Mouse (Mus musculus) lung, postnatal 0 days (tissue): Measurements from ENCODE around the gene Gnaq. TPM values are rescaled to one million over a fixed set of nuclear protein-coding genes. Genes with fewer than 3 reads are reported as not detected.

Experiments
- ATAC-seq: fragments of 200-750 bp; cut with Nextera tagmentation; 2 replicates; pipeline ENCODE4 v1.8.0; 2017; ENCODE audit warnings: moderate library complexity
- DNase-seq: peaks from one replicate; pipeline ENCODE4 v3.0.0-alpha.2; 2016; ENCODE audit warnings: low spot score
- H3K27ac ChIP-seq: fragments of 300-500 bp; sonication (generic); 2 replicates; pipeline ENCODE4 v1.5.1; 2014; ENCODE audit warnings: antibody characterized with exemption, mild to moderate bottlenecking, low read length, mixed read lengths
- H3K27me3 ChIP-seq: fragments of 300-500 bp; sonication (generic); replicated peaks from 2 replicates; pipeline ENCODE4 v1.6.1; 2014; ENCODE audit warnings: low read length, mixed read lengths; ENCODE audit not compliant: insufficient read depth
- H3K36me3 ChIP-seq: fragments of 300-500 bp; sonication (generic); 2 replicates; pipeline ENCODE4 v1.6.1; 2014; ENCODE audit warnings: low read length, mixed read lengths; ENCODE audit not compliant: insufficient read depth
- H3K4me1 ChIP-seq: fragments of 300-500 bp; sonication (generic); 2 replicates; pipeline ENCODE4 v1.6.1; 2014; ENCODE audit warnings: antibody characterized with exemption, low read depth, low read length, mixed read lengths; ENCODE audit not compliant: insufficient read depth
- H3K4me2 ChIP-seq: fragments of 300-500 bp; sonication (generic); replicated peaks from 2 replicates; pipeline ENCODE4 v1.6.1; 2014; ENCODE audit warnings: low read depth, mild to moderate bottlenecking, low read length, moderate library complexity, mixed read lengths
- H3K4me3 ChIP-seq: fragments of 300-500 bp; sonication (generic); 2 replicates; pipeline ENCODE4 v1.5.1; 2014; ENCODE audit warnings: low read depth, low read length
- H3K9ac ChIP-seq: fragments of 300-500 bp; sonication (generic); replicated peaks from 2 replicates; pipeline ENCODE4 v1.6.1; 2014; ENCODE audit warnings: low read depth, mild to moderate bottlenecking
- H3K9me3 ChIP-seq: fragments of 300-500 bp; sonication (generic); 2 replicates; pipeline ENCODE4 v1.6.1; 2016; ENCODE audit warnings: low read length, mixed read lengths
- CTCF ChIP-seq: IDR thresholded peaks from 2 replicates; pipeline ENCODE4 v1.5.1; 2016; ENCODE audit warnings: antibody characterized with exemption, mild to moderate bottlenecking
- EP300 ChIP-seq: IDR thresholded peaks from 2 replicates; pipeline ENCODE4 v1.6.1; 2016; ENCODE audit warnings: antibody characterized with exemption, mild to moderate bottlenecking, control low read depth
- whole genome bisulfite sequencing: fragments of 180-500 bp; shearing (Covaris S2); extraction: QIAGEN DNeasy Blood & Tissue Kit; methylation state at CpG from one replicate; pipeline ENCODE4 v1.1.7; 2014; 5-methylcytosine and 5-hydroxymethylcytosine counted together
- polyA plus RNA-seq: library from polyadenylated mRNA; unstranded; fragments of >200 nt; fragmentation: Nextera tagmentation; extraction: Ambion mirVana; gene quantifications from 2 replicates; pipeline ENCODE4 v1.2.1, GENCODE M21; 2015

Gene Gnaq
- polyA plus RNA-seq, 1 experiment from 2014 or later, result 27.6 TPM

DNA sequence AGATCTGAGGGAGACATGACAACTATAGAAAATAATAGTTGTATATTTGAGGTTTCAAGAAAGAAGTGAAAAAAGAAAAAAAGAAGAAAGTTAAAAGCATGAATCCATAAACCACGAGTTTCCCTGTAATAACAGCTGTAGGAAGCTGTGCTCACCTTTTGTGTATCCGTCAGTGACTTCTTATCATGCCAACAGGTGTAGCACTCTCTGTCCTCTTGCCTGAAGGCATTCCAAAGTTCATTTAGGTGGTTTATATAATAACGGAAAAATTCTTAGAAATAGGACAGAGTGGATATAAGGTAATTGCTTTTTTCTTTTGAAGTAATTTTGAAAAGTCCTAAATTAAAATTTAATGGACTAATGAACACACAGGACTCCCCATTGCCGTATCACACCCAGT, 147.6 kb downstream of the Gnaq start:
- Histone ChIP-seq H3K4me2 (no peak overlapping the region), H3K4me1 (no peaks in the 10 kb centered on the region), H3K36me3 (no peaks in the 10 kb centered on the region), H3K27ac (no peak overlapping the region), H3K9me3 (no peaks in the 10 kb centered on the region), H3K27me3 (no peaks in the 10 kb centered on the region), H3K9ac (no peak overlapping the region), H3K4me3 (no peak overlapping the region)
- ATAC-seq, result no peak
- DNase-seq, result no peak
- TF ChIP-seq EP300 (no peak), CTCF (no peak)
- WGBS, result 73% methylated on average over 4 of the region's 4 CpGs

DNA sequence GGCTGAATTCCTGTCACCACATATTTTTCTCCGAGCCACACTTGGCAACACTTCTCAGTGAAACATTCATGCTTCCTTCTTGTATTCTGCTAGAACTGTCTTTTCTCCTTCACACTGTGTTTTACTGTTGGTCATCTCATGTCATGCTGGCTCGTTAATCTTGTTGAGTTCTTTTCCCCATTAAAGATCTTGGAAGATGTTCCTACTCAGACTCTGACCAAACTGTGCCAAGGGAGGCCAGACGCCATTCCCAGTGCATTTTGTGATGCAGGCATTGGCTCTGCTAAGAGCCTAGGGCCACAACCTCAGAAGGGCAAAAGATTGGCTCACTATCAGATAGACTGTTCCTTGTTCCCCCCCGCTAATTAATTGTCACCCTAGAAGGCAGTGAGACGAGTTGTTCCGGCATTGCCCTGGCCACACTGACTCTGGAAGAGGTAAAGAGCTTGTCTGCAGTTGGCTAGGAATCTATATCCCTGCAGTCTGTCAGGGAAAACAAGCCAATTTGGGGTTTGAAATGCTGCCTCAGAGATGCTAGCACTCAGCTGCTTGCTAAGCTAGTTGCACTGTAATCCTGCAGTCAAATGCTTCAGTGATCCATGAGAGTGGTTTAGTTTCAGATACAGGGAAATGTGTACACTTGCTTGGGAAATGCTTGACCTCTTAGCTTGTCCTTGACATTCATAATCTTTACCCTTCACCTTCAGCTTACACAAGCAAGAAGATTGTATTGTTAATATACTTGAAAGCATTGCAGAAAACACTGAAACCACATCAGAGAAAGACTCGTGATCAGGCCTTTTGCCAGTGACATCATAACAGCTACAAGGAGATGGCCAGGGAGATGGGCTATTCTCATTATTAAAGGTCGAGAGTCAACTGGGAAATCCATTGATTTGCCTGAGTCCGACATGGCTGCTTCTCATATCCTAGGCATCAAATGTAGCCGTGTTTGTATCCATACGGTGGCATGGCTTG, 152.7 kb downstream of the Gnaq start:
- no peak for DNase-seq
- 0 out of 2 replicates have a peak, but pooled peaks cover 6% of the 10 kb centered on the region for H3K4me1 ChIP-seq
- WGBS, result 75% methylated on average over 11 of the region's 11 CpGs
- H3K27me3 ChIP-seq, result no peaks in the 10 kb centered on the region
- no peak for ATAC-seq
- H3K9me3 ChIP-seq, result no peaks in the 10 kb centered on the region
- H3K4me3 ChIP-seq, result no peak overlapping the region
- no peak overlapping the region for H3K4me2 ChIP-seq
- no peak overlapping the region for H3K9ac ChIP-seq
- H3K27ac ChIP-seq, result no peak overlapping the region
- TF ChIP-seq CTCF (no peak), EP300 (no peak)
- H3K36me3 ChIP-seq, result no peaks in the 10 kb centered on the region

GRCm38 (mm10) chr19:16286451-16287175, 154.0 kb downstream of the Gnaq start:
- H3K4me2 ChIP-seq, result no peak overlapping the region
- no peak overlapping the region for H3K4me3 ChIP-seq
- no peak overlapping the region for H3K9ac ChIP-seq
- H3K36me3 ChIP-seq, result no peaks in the 10 kb centered on the region
- WGBS, result 30% methylated on average over 10 of the region's 10 CpGs
- no peaks in the 10 kb centered on the region for H3K27me3 ChIP-seq
- peak; percentile 43 for DNase-seq
- peak; percentile 47; the same call in 1 of the 2 replicates for TF ChIP-seq EP300
- no peak for TF ChIP-seq CTCF
- no peaks in the 10 kb centered on the region for H3K9me3 ChIP-seq
- H3K27ac ChIP-seq, result no peak overlapping the region
- 0 out of 2 replicates have a peak, but pooled peaks cover 6% of the 10 kb centered on the region for H3K4me1 ChIP-seq
- ATAC-seq, result peak; percentile 78

- Histone ChIP-seq H3K4me2 (no peak overlapping the region), H3K9me3 (no peaks in the 10 kb centered on the region), H3K27me3 (no peaks in the 10 kb centered on the region), H3K36me3 (no peaks in the 10 kb centered on the region), H3K4me3 (no peak overlapping the region), H3K9ac (no peak overlapping the region), H3K4me1 (0 out of 2 replicates have a peak, but pooled peaks cover 6% of the 10 kb centered on the region), H3K27ac (no peak overlapping the region)
- TF ChIP-seq EP300 (no peak), CTCF (no peak)
- no peak for DNase-seq
- no peak for ATAC-seq
- WGBS, result 74% methylated on average over 4 of the region's 4 CpGs
These were observed 154.7 kb downstream of the Gnaq start for GRCm38 (mm10) chr19:16287307-16287706.

DNA sequence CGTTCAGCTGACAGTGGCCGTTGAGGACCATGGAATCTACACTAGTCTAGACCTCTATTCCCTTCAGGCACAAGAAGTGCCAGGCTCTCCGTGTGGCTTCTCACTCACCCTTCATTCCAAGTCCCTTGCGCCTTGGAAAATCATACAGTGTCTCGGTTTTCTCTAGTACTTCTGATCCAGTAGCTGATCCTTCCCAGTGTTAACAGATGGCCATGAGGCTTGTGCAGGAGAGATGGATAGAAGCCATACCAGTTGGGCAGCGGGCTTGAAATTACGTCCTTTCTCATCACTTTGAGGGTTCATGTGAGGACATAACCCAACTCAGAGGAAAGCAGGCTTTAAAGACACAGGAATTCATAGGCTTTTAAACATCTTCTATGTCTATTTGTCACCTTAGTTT, 155.3 kb downstream of the Gnaq start:
- 90% methylated on average over 7 of the region's 7 CpGs for WGBS
- Histone ChIP-seq H3K4me2 (no peak overlapping the region), H3K9me3 (no peaks in the 10 kb centered on the region), H3K27ac (no peak overlapping the region), H3K36me3 (no peaks in the 10 kb centered on the region), H3K4me3 (no peak overlapping the region), H3K9ac (no peak overlapping the region), H3K27me3 (no peaks in the 10 kb centered on the region), H3K4me1 (0 out of 2 replicates have a peak, but pooled peaks cover 6% of the 10 kb centered on the region)
- ATAC-seq (no peak), DNase-seq (no peak)
- TF ChIP-seq CTCF (no peak), EP300 (no peak)

DNA sequence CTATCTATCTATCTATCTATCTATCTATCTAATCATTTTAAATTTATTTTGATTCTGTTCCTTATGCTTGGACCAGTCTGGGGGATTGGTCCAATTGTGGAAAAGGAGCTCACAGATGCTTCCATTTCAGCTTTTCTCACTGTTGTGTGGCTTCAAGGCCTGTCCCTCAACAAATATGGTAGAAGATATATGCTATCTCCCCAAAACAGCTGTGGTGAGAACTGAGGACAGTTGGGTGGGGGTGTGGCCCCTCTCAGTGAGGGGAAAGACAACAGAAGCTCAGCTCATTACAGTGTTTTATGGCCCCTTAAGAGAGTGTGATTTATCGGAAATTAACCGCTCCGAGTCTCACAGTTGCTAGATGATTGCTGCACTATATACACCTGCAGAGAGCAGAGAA, 158.5 kb downstream of the Gnaq start:
- DNase-seq (no peak), ATAC-seq (no peak)
- Histone ChIP-seq H3K36me3 (no peaks in the 10 kb centered on the region), H3K9ac (no peak overlapping the region), H3K4me1 (0 out of 2 replicates have a peak, but pooled peaks cover 6% of the 10 kb centered on the region), H3K27ac (no peak overlapping the region), H3K4me2 (no peak overlapping the region), H3K4me3 (no peak overlapping the region), H3K9me3 (no peaks in the 10 kb centered on the region), H3K27me3 (no peaks in the 10 kb centered on the region)
- no peak for TF ChIP-seq EP300
- no peak for TF ChIP-seq CTCF
- 97% methylated on average over 3 of the region's 3 CpGs for WGBS
